Mouse (Mus musculus): ENCODE results near the gene Nck2. TPM values are rescaled to one million over a fixed set of nuclear protein-coding genes. Genes with fewer than 3 reads are reported as not detected.
"Not testable (repeated sequence)": the region's sequence is repeated elsewhere in the genome, so short reads cannot be mapped to it uniquely, and the experiment has no call there.

Nck2 gene
- polyA plus RNA-seq, 1 experiment: 19.1 TPM

DNA sequence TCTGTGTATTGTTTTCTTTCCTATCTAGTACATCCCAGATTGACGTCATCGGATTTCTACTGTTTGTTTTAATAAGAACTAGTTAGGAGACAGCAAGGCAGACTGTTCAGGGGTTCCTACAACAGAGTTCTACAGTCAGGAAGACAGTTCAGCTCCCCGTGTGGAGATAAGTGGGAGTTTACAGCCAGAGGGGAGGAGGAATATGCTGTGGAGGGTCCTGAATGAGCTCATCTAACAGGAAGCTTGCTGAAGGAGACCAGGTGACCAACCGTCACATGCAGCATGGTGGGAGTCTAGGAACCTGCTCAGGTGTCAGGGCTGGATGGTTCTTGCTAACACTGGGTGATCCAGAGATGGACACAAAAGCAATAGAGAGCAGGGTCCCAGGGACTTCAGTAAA, 87.9 kb downstream of the Nck2 start:
- Histone ChIP-seq H3K27me3 (replicated peaks; ENCODE audit: control insufficient read depth, insufficient read depth, low read length) (no peaks in the 10 kb centered on the region), H3K4me1 (ENCODE audit: control insufficient read depth, insufficient read depth, low read length) (peaks cover 21% of the 10 kb centered on the region), H3K4me3 (ENCODE audit: insufficient read depth, low read depth, low read length) (no peak overlapping the region), H3K27ac (ENCODE audit: insufficient read depth, low read depth, low read length) (no peak overlapping the region), H3K36me3 (ENCODE audit: control insufficient read depth, insufficient read depth, low read length) (no peaks in the 10 kb centered on the region)
- DNase-seq: no peak
- 77% methylated on average over 4 of the region's 4 CpGs for WGBS
- TF ChIP-seq CTCF (conservative IDR thresholded peaks at IDR 0.05; ENCODE audit: insufficient read depth, insufficient read length, low read depth, low read length) (no peak), POLR2A (IDR thresholded peaks at IDR 0.05; ENCODE audit: low read depth, low read length) (no peak)

GRCm38 (mm10) chr1:43533497-43533896, 89.1 kb downstream of the Nck2 start:
- not testable (repeated sequence) for H3K36me3 ChIP-seq (ENCODE audit: control insufficient read depth, insufficient read depth, low read length); H3K27me3 ChIP-seq (replicated peaks; ENCODE audit: control insufficient read depth, insufficient read depth, low read length); H3K4me3 ChIP-seq (ENCODE audit: insufficient read depth, low read depth, low read length); DNase-seq; H3K27ac ChIP-seq (ENCODE audit: insufficient read depth, low read depth, low read length)
- peaks cover 21% of the 10 kb centered on the region for H3K4me1 ChIP-seq (ENCODE audit: control insufficient read depth, insufficient read depth, low read length)
- 94% methylated on average over 11 of the region's 11 CpGs for WGBS

- no peak for DNase-seq
- 84% methylated on average over 5 of the region's 5 CpGs for WGBS
- TF ChIP-seq POLR2A (IDR thresholded peaks at IDR 0.05; ENCODE audit: low read depth, low read length) (no peak), CTCF (conservative IDR thresholded peaks at IDR 0.05; ENCODE audit: insufficient read depth, insufficient read length, low read depth, low read length) (no peak)
- H3K36me3 ChIP-seq (ENCODE audit: control insufficient read depth, insufficient read depth, low read length): no peaks in the 10 kb centered on the region
- no peak overlapping the region for H3K4me3 ChIP-seq (ENCODE audit: insufficient read depth, low read depth, low read length)
- peaks cover 19% of the 10 kb centered on the region for H3K4me1 ChIP-seq (ENCODE audit: control insufficient read depth, insufficient read depth, low read length)
- no peak overlapping the region for H3K27ac ChIP-seq (ENCODE audit: insufficient read depth, low read depth, low read length)
- H3K27me3 ChIP-seq (replicated peaks; ENCODE audit: control insufficient read depth, insufficient read depth, low read length): no peaks in the 10 kb centered on the region
Observed at GRCm38 (mm10) chr1:43534060-43534760, 89.8 kb downstream of the Nck2 start.

DNA sequence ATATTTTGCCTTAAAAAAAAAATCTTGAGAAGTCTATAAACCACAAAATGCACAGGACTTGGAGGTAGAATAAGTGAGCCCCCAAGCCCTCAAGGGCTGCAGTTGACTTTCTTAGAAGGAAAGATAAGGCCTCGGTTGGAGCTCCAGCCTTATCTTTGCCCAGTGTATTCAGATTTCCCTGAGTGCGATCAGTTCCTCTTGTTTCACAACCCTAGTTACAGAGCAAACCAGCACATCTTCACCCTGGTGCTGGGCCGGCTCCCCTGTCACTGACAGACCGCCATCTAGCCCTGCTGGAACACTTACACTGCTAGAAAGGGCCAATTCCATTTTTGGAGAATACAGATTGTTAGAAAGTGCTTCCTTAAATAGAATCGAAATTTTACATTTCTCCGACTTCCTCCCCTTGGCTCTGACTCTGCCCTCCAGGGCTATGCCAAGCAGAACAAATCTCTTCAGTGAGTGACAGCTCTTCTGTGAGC, 91.2 kb downstream of the Nck2 start:
- Histone ChIP-seq H3K27ac (ENCODE audit: insufficient read depth, low read depth, low read length) (no peak overlapping the region), H3K36me3 (ENCODE audit: control insufficient read depth, insufficient read depth, low read length) (no peaks in the 10 kb centered on the region), H3K27me3 (replicated peaks; ENCODE audit: control insufficient read depth, insufficient read depth, low read length) (no peaks in the 10 kb centered on the region), H3K4me3 (ENCODE audit: insufficient read depth, low read depth, low read length) (no peak overlapping the region), H3K4me1 (ENCODE audit: control insufficient read depth, insufficient read depth, low read length) (peaks cover 9% of the 10 kb centered on the region)
- TF ChIP-seq CTCF (conservative IDR thresholded peaks at IDR 0.05; ENCODE audit: insufficient read depth, insufficient read length, low read depth, low read length): no peak
- TF ChIP-seq POLR2A (IDR thresholded peaks at IDR 0.05; ENCODE audit: low read depth, low read length): no peak
- 89% methylated on average over 6 of the region's 6 CpGs for WGBS
- DNase-seq: no peak

GRCm38 (mm10) chr1:43536266-43536665, 91.9 kb downstream of the Nck2 start:
- DNase-seq: no peak
- Histone ChIP-seq H3K4me3 (ENCODE audit: insufficient read depth, low read depth, low read length) (no peak overlapping the region), H3K4me1 (ENCODE audit: control insufficient read depth, insufficient read depth, low read length) (peaks cover 2% of the 10 kb centered on the region), H3K27ac (ENCODE audit: insufficient read depth, low read depth, low read length) (no peak overlapping the region), H3K27me3 (replicated peaks; ENCODE audit: control insufficient read depth, insufficient read depth, low read length) (no peaks in the 10 kb centered on the region), H3K36me3 (ENCODE audit: control insufficient read depth, insufficient read depth, low read length) (no peaks in the 10 kb centered on the region)
- whole genome bisulfite sequencing: 94% methylated on average over 2 of the region's 2 CpGs
- no peak for TF ChIP-seq CTCF (conservative IDR thresholded peaks at IDR 0.05; ENCODE audit: insufficient read depth, insufficient read length, low read depth, low read length)
- no peak for TF ChIP-seq POLR2A (IDR thresholded peaks at IDR 0.05; ENCODE audit: low read depth, low read length)

GRCm38 (mm10) chr1:43537021-43537420, 92.6 kb downstream of the Nck2 start:
- no peak overlapping the region for H3K4me3 ChIP-seq (ENCODE audit: insufficient read depth, low read depth, low read length)
- no peak overlapping the region for H3K27ac ChIP-seq (ENCODE audit: insufficient read depth, low read depth, low read length)
- TF ChIP-seq CTCF (conservative IDR thresholded peaks at IDR 0.05; ENCODE audit: insufficient read depth, insufficient read length, low read depth, low read length): no peak
- TF ChIP-seq POLR2A (IDR thresholded peaks at IDR 0.05; ENCODE audit: low read depth, low read length): no peak
- no peaks in the 10 kb centered on the region for H3K36me3 ChIP-seq (ENCODE audit: control insufficient read depth, insufficient read depth, low read length)
- DNase-seq: no peak
- H3K4me1 ChIP-seq (ENCODE audit: control insufficient read depth, insufficient read depth, low read length): 0 out of 2 replicates have a peak, but pooled peaks cover under 1% of the 10 kb centered on the region
- 91% methylated on average over 3 of the region's 3 CpGs for WGBS
- no peaks in the 10 kb centered on the region for H3K27me3 ChIP-seq (replicated peaks; ENCODE audit: control insufficient read depth, insufficient read depth, low read length)

DNA sequence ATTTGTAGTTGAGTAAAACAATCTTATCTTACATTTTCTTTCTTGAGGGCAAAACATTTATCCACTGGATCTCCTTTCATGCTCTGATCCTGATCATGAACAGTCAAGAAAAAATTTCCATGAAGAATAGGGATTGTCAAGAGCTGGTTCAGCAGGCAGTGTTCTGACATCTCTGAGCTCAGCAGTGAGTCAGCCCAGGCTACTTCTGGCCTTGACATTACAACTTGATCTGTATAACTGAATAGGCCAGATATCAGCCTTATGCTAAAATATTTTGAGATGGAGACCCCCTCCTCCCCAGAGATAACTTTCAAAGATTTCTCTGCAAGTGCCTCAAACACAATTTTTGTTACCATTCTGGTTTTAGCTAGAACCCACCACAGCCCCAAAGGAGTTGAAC, 93.1 kb downstream of the Nck2 start:
- Histone ChIP-seq H3K27ac (ENCODE audit: insufficient read depth, low read depth, low read length) (no peak overlapping the region), H3K4me3 (ENCODE audit: insufficient read depth, low read depth, low read length) (no peak overlapping the region), H3K36me3 (ENCODE audit: control insufficient read depth, insufficient read depth, low read length) (no peaks in the 10 kb centered on the region), H3K27me3 (replicated peaks; ENCODE audit: control insufficient read depth, insufficient read depth, low read length) (no peaks in the 10 kb centered on the region), H3K4me1 (ENCODE audit: control insufficient read depth, insufficient read depth, low read length) (no peaks in the 10 kb centered on the region)
- no peak for TF ChIP-seq POLR2A (IDR thresholded peaks at IDR 0.05; ENCODE audit: low read depth, low read length)
- no peak for TF ChIP-seq CTCF (conservative IDR thresholded peaks at IDR 0.05; ENCODE audit: insufficient read depth, insufficient read length, low read depth, low read length)
- no peak for DNase-seq

Data from kidney, adult 2 months (tissue).